Mouse (Mus musculus) T-helper 2 cell (primary cell): ENCODE data around the gene Tshz2.
"Not testable (repeated sequence)": the region's sequence is repeated elsewhere in the genome, so short reads cannot be mapped to it uniquely, and the experiment has no call there.

Source experiments
- in situ Hi-C: fragments of 300-600 bp; cut with MboI, MseI; formaldehyde crosslinking; loops from one replicate; pipeline ENCODE4 v1.15.1; 2025; ENCODE audit warnings: high pct_unique_total_duplicates

Tshz2 gene

GRCm38 (mm10) chr2:169812055-169812454, 179.2 kb downstream of the Tshz2 start:
- in situ Hi-C loops, result loop anchor here (10.0 kb wide), 1 partner anchor 747 kb away; no protein-coding TSS in a partner anchor

DNA sequence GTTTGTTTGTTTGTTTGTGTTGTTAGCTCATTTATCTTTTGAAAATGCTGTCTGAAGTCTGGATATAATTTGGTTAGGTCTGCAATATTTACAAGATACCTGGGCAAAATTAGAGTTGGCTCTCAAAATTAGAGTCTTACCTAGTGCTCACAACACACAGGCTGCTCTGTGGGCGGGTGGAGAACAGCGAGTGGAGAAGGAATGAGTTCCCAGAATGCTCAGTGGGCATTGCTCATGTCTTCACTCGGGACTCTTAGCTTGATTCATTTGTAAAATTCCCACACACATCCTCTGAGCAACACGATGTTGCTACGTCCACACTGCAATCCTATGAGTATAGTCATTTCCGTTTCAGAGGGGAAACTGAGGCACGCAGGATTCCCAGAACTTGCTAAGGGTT, 180.1 kb downstream of the Tshz2 start:
- in situ Hi-C loops, result loop anchor here (10.0 kb wide), 1 partner anchor 748 kb away; no protein-coding TSS in a partner anchor

DNA sequence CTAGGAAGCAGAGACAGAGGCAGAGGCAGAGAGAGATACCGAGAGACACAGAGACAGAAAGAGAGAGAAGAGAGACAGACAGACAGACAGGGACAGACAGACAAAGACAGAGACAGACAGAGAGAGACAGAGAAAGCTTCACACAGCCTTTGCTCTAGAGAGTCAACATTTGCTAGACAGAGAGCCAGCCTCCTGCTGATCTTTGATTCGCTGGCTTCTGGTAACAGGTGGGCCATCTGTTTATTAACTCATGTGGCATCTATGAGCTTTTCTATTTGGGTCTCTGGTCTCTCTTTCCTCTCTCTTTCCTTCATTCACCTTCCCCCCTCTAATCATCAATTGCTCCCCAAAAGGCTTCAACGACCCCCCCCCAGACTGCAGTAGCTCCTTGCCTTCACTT, 181.5 kb downstream of the Tshz2 start:
- in situ Hi-C loops, result loop anchor here (10.0 kb wide), 1 partner anchor 750 kb away; no protein-coding TSS in a partner anchor

GRCm38 (mm10) chr2:169814757-169815156, 181.9 kb downstream of the Tshz2 start:
- in situ Hi-C loops, result loop anchor here (10.0 kb wide), 1 partner anchor 750 kb away; no protein-coding TSS in a partner anchor

GRCm38 (mm10) chr2:169821021-169821441, 188.2 kb downstream of the Tshz2 start:
- in situ Hi-C loops, result no loop called here

- in situ Hi-C loops, result no loop called here
These were observed 193.1 kb downstream of the Tshz2 start for GRCm38 (mm10) chr2:169825908-169826307.

DNA sequence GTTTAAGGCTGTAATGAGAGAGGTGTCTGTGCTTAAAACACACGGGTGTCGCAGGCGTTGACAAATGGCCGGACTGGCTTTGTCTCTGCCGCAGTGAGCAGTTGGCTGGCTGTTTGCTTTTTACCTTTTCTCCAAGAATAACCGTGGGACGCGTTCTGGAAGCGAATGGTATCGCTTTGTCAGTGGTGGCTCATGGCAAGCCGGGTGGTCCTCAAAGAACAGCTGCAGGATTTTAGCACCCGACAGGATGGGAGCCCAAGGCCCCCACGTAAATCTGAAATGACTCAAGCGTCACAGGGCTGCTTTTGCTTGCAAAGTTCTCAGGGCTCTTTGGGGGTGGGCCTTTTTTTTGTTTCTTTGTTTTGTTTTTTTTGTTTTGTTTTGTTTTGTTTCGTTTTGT, 193.5 kb downstream of the Tshz2 start:
- in situ Hi-C loops, result no loop called here

DNA sequence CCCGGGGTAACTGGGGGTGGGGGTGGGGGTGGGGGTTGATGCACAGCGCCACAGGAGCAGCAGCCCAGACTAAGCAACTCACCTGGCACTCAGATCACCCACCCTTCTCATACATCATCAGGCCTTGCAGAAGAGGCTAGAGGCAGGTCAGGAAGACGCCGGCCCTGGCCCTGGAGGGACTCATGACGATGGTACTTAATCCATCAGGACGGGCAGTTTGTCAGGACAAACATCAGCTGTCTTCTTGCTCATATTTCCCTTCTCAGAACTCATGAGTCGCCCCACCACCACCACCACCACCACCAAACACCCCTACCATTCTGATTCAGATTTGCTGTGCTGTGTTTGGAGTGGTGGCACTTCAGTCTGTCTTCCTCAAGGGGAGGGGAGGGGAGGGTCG, 194.0 kb downstream of the Tshz2 start:
- in situ Hi-C loops, result no loop called here

- in situ Hi-C loops, result no loop called here
These were observed 199.4 kb downstream of the Tshz2 start for GRCm38 (mm10) chr2:169832184-169832583.

DNA sequence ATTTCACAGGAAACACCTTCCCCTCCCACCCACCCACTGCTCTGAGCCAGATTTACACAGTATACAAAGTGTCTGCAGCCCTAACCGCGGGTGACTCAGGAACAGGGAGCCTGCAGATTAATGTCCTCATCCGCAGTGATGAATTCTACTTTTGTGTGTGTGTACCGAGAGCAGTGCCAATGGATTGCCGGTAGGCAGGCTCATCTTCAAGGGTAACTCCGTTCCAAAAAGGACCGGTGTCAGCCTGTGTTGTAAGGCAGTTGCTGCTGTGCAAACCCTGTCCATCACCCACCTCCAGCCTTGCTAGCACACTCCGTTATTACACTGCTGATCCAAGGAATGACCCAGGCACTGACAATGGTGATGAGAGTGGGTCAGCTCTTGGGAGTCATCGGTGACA, 200.8 kb downstream of the Tshz2 start:
- in situ Hi-C loops, result no loop called here

DNA sequence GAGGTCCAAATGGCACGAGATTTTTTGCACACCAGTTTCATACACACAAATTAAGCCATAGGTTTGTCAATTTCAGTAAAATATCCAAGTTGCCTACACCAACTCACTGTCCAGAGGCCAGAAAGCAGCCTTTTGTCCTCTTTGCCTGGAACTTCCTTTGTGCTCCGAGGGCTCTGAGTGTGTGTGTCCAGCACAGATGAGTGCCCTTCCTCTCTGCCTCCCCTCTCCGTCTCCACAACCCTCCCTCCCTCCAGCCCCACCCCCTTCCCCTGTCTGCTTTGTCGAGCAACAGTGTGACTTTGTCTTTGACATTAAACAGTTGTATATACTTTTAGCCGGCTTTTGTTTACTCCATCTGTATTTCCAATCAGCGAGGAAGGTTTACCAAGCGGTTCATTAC, 201.8 kb downstream of the Tshz2 start:
- in situ Hi-C loops, result no loop called here

DNA sequence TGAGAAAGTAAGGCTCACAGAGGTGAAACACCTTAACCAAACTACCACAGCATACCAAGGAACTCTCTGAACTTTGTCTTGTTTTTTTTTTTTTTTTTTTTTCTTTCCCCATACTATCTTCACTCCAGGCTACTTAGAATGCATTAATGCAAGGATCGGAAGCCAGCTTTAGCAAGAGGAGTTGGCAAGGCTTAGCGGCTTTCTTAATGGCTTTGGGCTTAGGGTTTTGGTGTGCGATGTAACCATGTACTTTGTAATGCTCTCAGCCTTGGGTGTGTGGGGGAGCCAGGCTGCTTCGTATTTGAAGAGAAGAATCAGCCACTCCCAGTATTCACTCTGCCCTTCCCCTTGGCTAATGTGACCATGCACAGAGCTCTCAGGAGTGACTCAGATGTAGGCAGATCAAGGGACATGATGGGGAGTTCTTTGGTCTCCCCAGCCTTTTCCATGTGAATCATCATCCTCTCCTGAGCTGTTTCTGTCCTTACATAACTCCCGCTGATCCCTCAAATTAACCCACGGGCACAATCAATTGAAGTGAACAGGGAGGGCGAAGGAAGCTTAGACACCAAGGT, 204.3 kb downstream of the Tshz2 start:
- in situ Hi-C loops, result no loop called here

- in situ Hi-C loops, result no loop called here
These were observed 205.7 kb downstream of the Tshz2 start for GRCm38 (mm10) chr2:169838521-169838920.

DNA sequence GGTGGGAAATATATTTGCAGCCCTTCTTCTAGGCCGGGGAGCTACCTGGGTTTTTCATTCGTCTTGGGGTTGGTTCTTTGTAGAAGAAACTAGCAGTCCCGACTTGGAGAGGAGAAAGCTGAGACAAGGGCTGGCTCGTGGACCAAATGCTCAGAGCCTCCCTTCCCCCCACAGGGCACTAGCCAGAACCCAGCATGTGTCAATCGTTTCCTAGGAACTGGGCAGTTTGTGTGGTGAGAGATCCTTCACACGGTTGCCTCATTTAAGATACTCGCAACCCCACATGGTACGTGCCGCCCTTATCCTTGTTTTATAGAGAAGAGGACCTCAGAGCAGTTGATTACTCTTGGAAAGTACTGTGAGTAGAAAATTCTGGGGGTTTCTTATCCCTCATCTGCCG, 208.6 kb downstream of the Tshz2 start:
- in situ Hi-C loops, result no loop called here

DNA sequence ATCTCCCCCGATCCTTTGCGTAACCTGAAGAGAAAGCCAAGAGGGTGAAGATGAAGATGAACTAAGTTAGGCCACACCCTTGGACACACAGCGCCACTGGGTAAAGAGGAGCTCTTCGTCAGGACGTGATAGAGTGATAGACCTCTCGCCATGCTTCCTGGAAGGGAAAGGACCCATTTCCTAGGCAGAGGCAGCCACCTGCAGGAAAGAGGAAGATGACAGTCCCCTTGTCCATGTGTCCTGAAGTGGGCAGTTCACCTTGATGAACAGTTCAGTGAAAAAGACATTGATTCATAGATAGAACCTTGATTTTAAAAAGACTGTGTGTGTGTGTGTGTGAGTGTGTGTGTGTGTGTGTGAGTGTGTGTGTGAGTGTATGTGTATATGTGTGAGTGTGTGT, 209.7 kb downstream of the Tshz2 start:
- in situ Hi-C loops, result no loop called here

GRCm38 (mm10) chr2:169843553-169843952, 210.7 kb downstream of the Tshz2 start:
- in situ Hi-C loops, result no loop called here

DNA sequence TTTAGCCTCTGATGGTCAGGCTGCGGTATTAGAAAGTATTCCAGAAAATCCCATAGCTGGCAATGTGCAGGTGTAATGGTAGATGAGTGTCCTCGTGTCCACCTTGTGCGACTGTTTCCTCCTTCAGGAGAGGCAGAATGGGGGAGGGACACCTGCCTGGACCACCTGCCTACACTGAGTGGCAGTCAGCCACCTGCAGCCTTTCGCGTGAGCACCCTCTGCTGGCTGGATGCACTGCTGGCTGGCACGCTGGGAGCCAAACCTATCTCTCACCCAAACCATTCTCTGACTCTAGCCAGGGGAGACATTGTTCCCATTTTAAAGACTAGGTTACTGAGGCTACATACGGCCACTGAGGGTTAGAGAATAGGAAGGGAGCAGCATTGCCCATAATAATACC, 216.3 kb downstream of the Tshz2 start:
- in situ Hi-C loops, result no loop called here

- in situ Hi-C loops, result no loop called here
These were observed 216.7 kb downstream of the Tshz2 start for GRCm38 (mm10) chr2:169849541-169849940.

DNA sequence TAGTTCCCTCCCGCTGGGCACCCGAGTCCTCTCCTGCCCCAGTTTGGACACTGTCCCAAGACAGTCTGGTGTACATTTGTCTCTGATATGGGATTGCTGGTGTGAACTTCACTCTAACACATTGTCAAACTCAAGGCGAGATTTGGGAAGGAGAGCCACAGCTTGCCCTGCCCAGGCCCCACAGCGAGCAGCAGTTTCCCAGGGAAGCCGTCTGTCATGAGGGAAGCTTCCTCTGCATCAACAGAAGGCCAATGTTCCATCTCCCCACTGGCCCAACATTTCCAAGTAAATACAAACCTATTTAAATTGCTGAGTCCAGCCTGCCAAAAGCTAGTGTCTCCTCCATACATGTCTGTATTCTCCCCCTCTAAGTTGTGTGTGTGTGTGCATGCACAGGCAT, 218.8 kb downstream of the Tshz2 start:
- in situ Hi-C loops, result no loop called here

GRCm38 (mm10) chr2:169854491-169854890, 221.7 kb downstream of the Tshz2 start:
- in situ Hi-C loops, result no loop called here

DNA sequence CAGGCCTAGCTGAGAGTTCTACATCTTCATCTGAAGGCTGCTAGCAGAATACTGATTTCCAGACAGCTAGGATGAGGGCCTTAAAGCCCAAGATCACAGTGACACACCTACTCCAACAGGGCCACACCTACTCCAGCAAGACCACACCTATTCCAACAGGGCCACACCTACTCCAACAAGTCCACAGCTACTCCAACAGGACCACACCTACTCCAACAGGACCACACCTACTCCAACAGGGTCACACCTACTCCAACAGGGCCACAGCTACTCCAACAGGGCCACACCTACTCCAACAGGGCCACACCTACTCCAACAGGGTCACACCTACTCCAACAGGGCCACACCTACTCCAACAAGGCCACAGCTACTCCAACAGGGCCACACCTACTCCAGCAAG, 224.2 kb downstream of the Tshz2 start:
- in situ Hi-C loops, result not testable (repeated sequence)

DNA sequence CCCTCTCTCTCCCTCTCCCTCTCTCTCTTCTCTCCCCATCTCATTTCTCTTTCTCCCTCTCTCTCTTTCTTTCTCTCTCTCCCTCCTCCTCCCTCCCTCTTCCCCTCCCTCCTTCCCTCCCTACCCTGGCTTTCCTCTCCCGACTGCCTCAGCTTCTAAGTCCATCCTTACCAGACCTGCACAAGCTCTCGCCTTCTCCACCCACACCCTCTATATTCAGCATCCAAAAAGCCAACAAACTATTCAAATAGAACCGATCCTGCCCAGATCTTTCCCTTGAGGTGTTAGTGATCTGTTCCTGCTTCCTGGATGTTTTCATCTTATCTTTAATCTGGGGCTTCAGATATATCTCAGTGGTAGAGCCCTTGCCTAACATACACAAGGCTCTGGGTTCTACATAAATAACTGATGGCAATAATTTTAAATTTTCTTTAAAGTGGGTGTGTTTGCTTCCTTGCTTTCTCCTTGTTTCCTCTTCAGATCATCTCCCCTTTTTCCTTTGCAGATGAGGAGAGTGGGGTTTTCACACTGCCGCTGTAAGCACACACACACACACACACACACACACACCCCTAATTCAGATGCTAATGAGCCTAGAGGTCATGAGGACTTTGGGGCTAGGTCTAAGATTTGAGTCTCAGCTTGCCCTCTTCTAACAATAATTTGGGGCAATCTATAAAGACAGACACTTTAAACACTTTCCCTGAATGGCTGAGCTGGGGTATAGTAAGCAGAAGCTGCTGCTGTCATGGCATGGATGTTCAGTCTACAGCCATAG, 226.5 kb downstream of the Tshz2 start:
- in situ Hi-C loops, result no loop called here

DNA sequence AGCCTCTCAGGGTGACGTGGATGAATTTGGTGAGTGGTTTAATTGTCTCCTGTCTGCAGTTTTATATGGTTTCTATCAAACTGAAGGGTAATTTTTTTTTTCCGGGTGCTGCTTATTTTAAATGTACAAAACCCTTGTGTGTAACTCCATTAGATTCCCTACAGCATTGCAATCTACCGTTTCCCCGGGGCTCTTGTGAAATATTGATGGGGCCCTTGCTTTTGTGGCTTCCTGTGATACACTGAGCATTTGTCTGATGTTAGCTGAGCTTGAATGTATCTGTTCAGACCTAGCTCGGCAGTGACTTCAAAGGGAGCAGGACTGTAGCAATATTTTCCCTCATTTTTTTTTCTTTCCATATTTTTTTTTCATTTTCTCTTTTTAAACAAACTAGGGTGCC, 228.1 kb downstream of the Tshz2 start:
- in situ Hi-C loops, result no loop called here
